Mouse (Mus musculus) adrenal gland, adult 2 months (tissue): ENCODE results near the gene Bcl2. TPM values are rescaled to one million over a fixed set of nuclear protein-coding genes. Genes with fewer than 3 reads are reported as not detected.
A peak's percentile ranks its signal among the peaks of the same experiment; 100 is the strongest.

Source experiments
- DNase-seq: peaks from one replicate; pipeline ENCODE4 v3.0.0; 2021
- polyA plus RNA-seq: library from polyadenylated mRNA; depleted of rRNA; stranded (reverse); fragments of >200 nt; gene quantifications from 2 replicates; pipeline ENCODE4 v1.2.3, GENCODE M21; 2012
- total RNA-seq, 2 experiments: library from RNA; stranded (reverse); gene quantifications; 2 replicates each; pipeline ENCODE4 v1.2.3; 2021

Gene Bcl2
- total and polyA plus RNA-seq, 3 experiments: 1.7 to 6.4 (median 3.7) TPM

- DNase-seq: no peak
These were observed 482 bp upstream of the Bcl2 start for GRCm38 (mm10) chr1:106714530-106714981.

GRCm38 (mm10) chr1:106712330-106712729 lies 1.7 kb downstream of the Bcl2 start:
- DNase-seq: peak; percentile 33

- no peak for DNase-seq
These were observed 2.5 kb downstream of the Bcl2 start for GRCm38 (mm10) chr1:106711356-106712125.

- DNase-seq: no peak
These were observed 3.9 kb downstream of the Bcl2 start for GRCm38 (mm10) chr1:106710202-106710601.

GRCm38 (mm10) chr1:106707036-106707880 lies 6.8 kb downstream of the Bcl2 start:
- DNase-seq: no peak

GRCm38 (mm10) chr1:106703183-106703582 lies 10.9 kb downstream of the Bcl2 start:
- DNase-seq: no peak

- DNase-seq: no peak
These were observed 11.5 kb downstream of the Bcl2 start for GRCm38 (mm10) chr1:106702471-106703175.

GRCm38 (mm10) chr1:106700520-106701114 lies 13.5 kb downstream of the Bcl2 start:
- no peak for DNase-seq

- no peak for DNase-seq
These were observed 17.6 kb downstream of the Bcl2 start for GRCm38 (mm10) chr1:106696472-106696871.

GRCm38 (mm10) chr1:106695649-106696048 lies 18.4 kb downstream of the Bcl2 start:
- no peak for DNase-seq

GRCm38 (mm10) chr1:106694316-106694715 lies 19.8 kb downstream of the Bcl2 start:
- peak; percentile 42 for DNase-seq

GRCm38 (mm10) chr1:106692599-106692998 lies 21.5 kb downstream of the Bcl2 start:
- DNase-seq: no peak

GRCm38 (mm10) chr1:106690887-106691286 lies 23.2 kb downstream of the Bcl2 start:
- no peak for DNase-seq

GRCm38 (mm10) chr1:106688161-106688516 lies 25.9 kb downstream of the Bcl2 start:
- no peak for DNase-seq

- no peak for DNase-seq
These were observed 26.5 kb downstream of the Bcl2 start for GRCm38 (mm10) chr1:106687435-106688160.

GRCm38 (mm10) chr1:106685702-106686101 lies 28.4 kb downstream of the Bcl2 start:
- DNase-seq: no peak

GRCm38 (mm10) chr1:106684546-106684945 lies 29.5 kb downstream of the Bcl2 start:
- DNase-seq: no peak

- no peak for DNase-seq
These were observed 31.2 kb downstream of the Bcl2 start for GRCm38 (mm10) chr1:106682829-106683228.

GRCm38 (mm10) chr1:106679800-106680515 lies 34.1 kb downstream of the Bcl2 start:
- no peak for DNase-seq

- no peak for DNase-seq
These were observed 36.0 kb downstream of the Bcl2 start for GRCm38 (mm10) chr1:106678060-106678478.
